Mouse (Mus musculus): ENCODE measurements around the gene Olfr1418. TPM values are rescaled to one million over a fixed set of nuclear protein-coding genes. Genes with fewer than 3 reads are reported as not detected.

Gene Olfr1418
- total and polyA plus RNA-seq, 2 experiments from 2014 or later: not detected

GRCm38 (mm10) chr19:11814742-11815333 lies 46.0 kb downstream of the Olfr1418 start:
- ATAC-seq (ENCODE audit: insufficient read depth, low read depth) (no peak), DNase-seq (ENCODE audit: low spot score) (no peak)
- H3K27ac ChIP-seq (ENCODE audit: low read depth): peak overlapping the region; percentile 81; the same call in 1 of the 2 replicates
- TF ChIP-seq EP300 (IDR thresholded peaks at IDR 0.05; ENCODE audit: low read depth): no peak
- TF ChIP-seq CTCF (IDR thresholded peaks at IDR 0.05; ENCODE audit: low read depth): no peak
- H3K9me3 ChIP-seq (replicated peaks; ENCODE audit: control insufficient read depth, low read length): no peaks in the 10 kb centered on the region
- H3K36me3 ChIP-seq (replicated peaks; ENCODE audit: control insufficient read depth, insufficient read depth, low read length): no peaks in the 10 kb centered on the region
- H3K4me2 ChIP-seq (ENCODE audit: low read depth, low read length): no peak overlapping the region
- WGBS: 77% methylated on average over 6 of the region's 6 CpGs
- H3K27me3 ChIP-seq (ENCODE audit: control insufficient read depth, insufficient read depth, low read length): no peaks in the 10 kb centered on the region
- peaks cover 6% of the 10 kb centered on the region; the same call in 1 of the 2 replicates for H3K4me1 ChIP-seq (ENCODE audit: control insufficient read depth, insufficient read depth)
- H3K4me3 ChIP-seq (ENCODE audit: low read depth, low read length): no peak overlapping the region
- no peak overlapping the region for H3K9ac ChIP-seq (replicated peaks; ENCODE audit: low read depth, low read length)

- Histone ChIP-seq H3K27ac (ENCODE audit: low read depth) (peak overlapping the region; percentile 81), H3K27me3 (ENCODE audit: control insufficient read depth, insufficient read depth, low read length) (no peaks in the 10 kb centered on the region), H3K4me2 (ENCODE audit: low read depth, low read length) (no peak overlapping the region), H3K4me1 (ENCODE audit: control insufficient read depth, insufficient read depth) (no peaks in the 10 kb centered on the region), H3K4me3 (ENCODE audit: low read depth, low read length) (no peak overlapping the region), H3K36me3 (replicated peaks; ENCODE audit: control insufficient read depth, insufficient read depth, low read length) (no peaks in the 10 kb centered on the region), H3K9ac (replicated peaks; ENCODE audit: low read depth, low read length) (no peak overlapping the region), H3K9me3 (replicated peaks; ENCODE audit: control insufficient read depth, low read length) (no peaks in the 10 kb centered on the region)
- DNase-seq (ENCODE audit: low spot score) (peak; percentile 36), ATAC-seq (ENCODE audit: insufficient read depth, low read depth) (peak; percentile 74)
- TF ChIP-seq CTCF (IDR thresholded peaks at IDR 0.05; ENCODE audit: low read depth) (no peak), EP300 (IDR thresholded peaks at IDR 0.05; ENCODE audit: low read depth) (peak; percentile 49; the same call in 1 of the 2 replicates)
- 21% methylated on average over 8 of the region's 8 CpGs for WGBS
Measured at GRCm38 (mm10) chr19:11813649-11814048, 47.2 kb downstream of the Olfr1418 start.

DNA sequence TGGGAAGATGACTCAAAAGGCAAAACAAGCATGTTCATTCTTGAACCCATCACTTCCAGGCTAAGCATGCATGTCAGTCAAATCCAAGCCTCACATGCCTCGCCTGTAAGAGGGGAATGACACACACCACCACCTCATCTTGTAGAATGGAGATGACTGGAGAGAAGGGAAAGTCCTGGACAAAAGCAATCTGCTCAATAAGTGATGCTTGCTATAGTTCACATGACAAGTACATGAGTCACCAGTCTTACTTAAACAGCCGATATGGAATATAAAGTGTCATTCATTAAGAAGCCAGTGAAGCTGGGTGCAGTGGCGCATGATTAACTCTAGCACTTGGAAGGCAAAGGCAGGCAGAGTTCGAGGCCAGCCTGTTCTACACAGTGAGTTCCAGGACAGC lies 47.7 kb downstream of the Olfr1418 start:
- no peak for DNase-seq (ENCODE audit: low spot score)
- Histone ChIP-seq H3K27ac (ENCODE audit: low read depth) (peak overlapping the region; percentile 81), H3K27me3 (ENCODE audit: control insufficient read depth, insufficient read depth, low read length) (no peaks in the 10 kb centered on the region), H3K4me1 (ENCODE audit: control insufficient read depth, insufficient read depth) (no peaks in the 10 kb centered on the region), H3K4me3 (ENCODE audit: low read depth, low read length) (no peak overlapping the region), H3K4me2 (ENCODE audit: low read depth, low read length) (no peak overlapping the region), H3K9ac (replicated peaks; ENCODE audit: low read depth, low read length) (no peak overlapping the region), H3K9me3 (replicated peaks; ENCODE audit: control insufficient read depth, low read length) (no peaks in the 10 kb centered on the region), H3K36me3 (replicated peaks; ENCODE audit: control insufficient read depth, insufficient read depth, low read length) (no peaks in the 10 kb centered on the region)
- TF ChIP-seq EP300 (IDR thresholded peaks at IDR 0.05; ENCODE audit: low read depth) (no peak), CTCF (IDR thresholded peaks at IDR 0.05; ENCODE audit: low read depth) (no peak)
- no peak for ATAC-seq (ENCODE audit: insufficient read depth, low read depth)
- 58% methylated on average over 4 of the region's 4 CpGs for WGBS

- DNase-seq (ENCODE audit: low spot score) (peak; percentile 36), ATAC-seq (ENCODE audit: insufficient read depth, low read depth) (no peak)
- no peak overlapping the region for H3K4me3 ChIP-seq (ENCODE audit: low read depth, low read length)
- no peaks in the 10 kb centered on the region for H3K4me1 ChIP-seq (ENCODE audit: control insufficient read depth, insufficient read depth)
- WGBS: 49% methylated on average over 5 of the region's 5 CpGs
- peak overlapping the region; percentile 65 for H3K27ac ChIP-seq (ENCODE audit: low read depth)
- H3K4me2 ChIP-seq (ENCODE audit: low read depth, low read length): no peak overlapping the region
- TF ChIP-seq EP300 (IDR thresholded peaks at IDR 0.05; ENCODE audit: low read depth) (no peak), CTCF (IDR thresholded peaks at IDR 0.05; ENCODE audit: low read depth) (no peak)
- no peaks in the 10 kb centered on the region for H3K27me3 ChIP-seq (ENCODE audit: control insufficient read depth, insufficient read depth, low read length)
- no peaks in the 10 kb centered on the region for H3K9me3 ChIP-seq (replicated peaks; ENCODE audit: control insufficient read depth, low read length)
- H3K9ac ChIP-seq (replicated peaks; ENCODE audit: low read depth, low read length): no peak overlapping the region
- H3K36me3 ChIP-seq (replicated peaks; ENCODE audit: control insufficient read depth, insufficient read depth, low read length): no peaks in the 10 kb centered on the region
Measured at GRCm38 (mm10) chr19:11811688-11812365, 49.0 kb downstream of the Olfr1418 start.

DNA sequence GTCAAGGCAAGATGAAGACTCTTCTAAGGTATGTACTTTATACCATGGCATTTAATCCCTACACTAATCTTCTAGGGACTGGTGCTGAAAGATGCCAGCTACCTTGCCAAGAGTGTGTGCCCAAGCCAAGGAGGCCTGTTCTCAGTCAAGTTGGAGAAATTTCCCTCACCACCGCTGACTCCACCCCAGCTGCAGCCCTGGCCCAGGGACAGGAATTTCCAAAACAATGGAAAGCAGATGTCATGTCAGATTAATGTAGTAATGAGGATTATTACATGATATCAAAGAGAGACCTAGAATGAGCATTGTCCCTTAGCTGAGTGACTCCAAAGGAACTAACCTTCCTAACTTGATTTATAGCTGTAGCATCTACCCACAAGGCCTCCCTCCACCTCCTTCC lies 50.0 kb downstream of the Olfr1418 start:
- DNase-seq (ENCODE audit: low spot score) (no peak), ATAC-seq (ENCODE audit: insufficient read depth, low read depth) (no peak)
- TF ChIP-seq EP300 (IDR thresholded peaks at IDR 0.05; ENCODE audit: low read depth) (no peak), CTCF (IDR thresholded peaks at IDR 0.05; ENCODE audit: low read depth) (no peak)
- H3K36me3 ChIP-seq (replicated peaks; ENCODE audit: control insufficient read depth, insufficient read depth, low read length): no peaks in the 10 kb centered on the region
- H3K27ac ChIP-seq (ENCODE audit: low read depth): peak overlapping the region; percentile 65
- no peak overlapping the region for H3K9ac ChIP-seq (replicated peaks; ENCODE audit: low read depth, low read length)
- H3K4me1 ChIP-seq (ENCODE audit: control insufficient read depth, insufficient read depth): no peaks in the 10 kb centered on the region
- no peak overlapping the region for H3K4me2 ChIP-seq (ENCODE audit: low read depth, low read length)
- no peak overlapping the region for H3K4me3 ChIP-seq (ENCODE audit: low read depth, low read length)
- WGBS: 63% methylated on average over 1 of the region's 1 CpGs
- no peaks in the 10 kb centered on the region for H3K27me3 ChIP-seq (ENCODE audit: control insufficient read depth, insufficient read depth, low read length)
- no peaks in the 10 kb centered on the region for H3K9me3 ChIP-seq (replicated peaks; ENCODE audit: control insufficient read depth, low read length)

Data from heart, postnatal 0 days (tissue).